ENCODE assay signal across 8 mouse cellular contexts in genomic region chr11:23007481-23008180, GRCm38 (mm10). TPM values are rescaled to one million over a fixed set of nuclear protein-coding genes. Genes with fewer than 3 reads are reported as not detected.
DNase-seq lines count a peak whose midpoint lies in the region; ATAC-seq and TF ChIP-seq lines count a peak whose summit lies in the region.

TSS of gene Fam161a (plus strand) at chr11:23007531.

- H3K4me1 ChIP-seq in erythroblast, embryonic 14.5 days (ENCODE audit: control insufficient read depth): peaks cover 23% of the 10 kb centered on the region
- peaks cover 3% of the 10 kb centered on the region; the same call in 1 of the 2 replicates for H3K4me1 ChIP-seq in heart, embryonic 11.5 days (ENCODE audit: control insufficient read depth, insufficient read depth, low read length)
- H3K4me1 ChIP-seq in kidney, embryonic 15.5 days: peaks cover 5% of the 10 kb centered on the region
- peaks cover 6% of the 10 kb centered on the region for H3K4me1 ChIP-seq in limb, embryonic 15.5 days
- H3K4me1 ChIP-seq in midbrain, postnatal 0 days (ENCODE audit: insufficient read depth, low read length): no peaks in the 10 kb centered on the region

- H3K9ac ChIP-seq in heart, embryonic 11.5 days (ENCODE audit: low read depth, low read length): peak within 1 kb of the TSS; percentile 83
- peak within 1 kb of the TSS; percentile 74 for H3K9ac ChIP-seq in kidney, embryonic 15.5 days
- peak within 1 kb of the TSS; percentile 54 for H3K9ac ChIP-seq in limb, embryonic 15.5 days
- H3K9ac ChIP-seq in midbrain, postnatal 0 days (replicated peaks; ENCODE audit: low read length, poor library complexity, severe bottlenecking): peak within 1 kb of the TSS; percentile 65

- no peaks in the 10 kb centered on the region for H3K27me3 ChIP-seq in erythroblast, embryonic 14.5 days (ENCODE audit: control insufficient read depth)
- H3K27me3 ChIP-seq in heart, embryonic 11.5 days (ENCODE audit: control insufficient read depth, insufficient read depth, low read length): no peaks in the 10 kb centered on the region
- no peaks in the 10 kb centered on the region for H3K27me3 ChIP-seq in kidney, embryonic 15.5 days
- no peaks in the 10 kb centered on the region for H3K27me3 ChIP-seq in limb, embryonic 15.5 days
- H3K27me3 ChIP-seq in midbrain, postnatal 0 days (ENCODE audit: insufficient read depth, low read length): no peaks in the 10 kb centered on the region

- H3K9me3 ChIP-seq in erythroblast, embryonic 14.5 days (ENCODE audit: control insufficient read depth, low read length): no peaks in the 10 kb centered on the region
- H3K9me3 ChIP-seq in heart, embryonic 11.5 days (replicated peaks; ENCODE audit: control insufficient read depth, low read length): no peaks in the 10 kb centered on the region
- H3K9me3 ChIP-seq in kidney, embryonic 15.5 days (replicated peaks): no peaks in the 10 kb centered on the region
- H3K9me3 ChIP-seq in limb, embryonic 15.5 days: no peaks in the 10 kb centered on the region
- no peaks in the 10 kb centered on the region for H3K9me3 ChIP-seq in midbrain, postnatal 0 days (ENCODE audit: low read length)

- peak; percentile 96 for ATAC-seq in CD4-positive, CD25-positive, alpha-beta regulatory T cell, adult 4 months
- peak; percentile 95 for ATAC-seq in heart, embryonic 11.5 days (replicated peaks; ENCODE audit: insufficient number of reproducible peaks, low FRiP score, low TSS enrichment)
- ATAC-seq in kidney, embryonic 15.5 days (replicated peaks; ENCODE audit: low FRiP score): peak; percentile 94
- peak; percentile 85 for ATAC-seq in limb, embryonic 15.5 days (ENCODE audit: insufficient number of reproducible peaks, low FRiP score, low TSS enrichment, low read depth)
- ATAC-seq in midbrain, postnatal 0 days (ENCODE audit: low FRiP score): peak; percentile 95

- H3K27ac ChIP-seq in heart, embryonic 11.5 days (ENCODE audit: low read depth, low read length): peak within 1 kb of the TSS; percentile 92
- H3K27ac ChIP-seq in kidney, embryonic 15.5 days: peak within 1 kb of the TSS; percentile 95
- peak within 1 kb of the TSS; percentile 91 for H3K27ac ChIP-seq in limb, embryonic 15.5 days
- peak within 1 kb of the TSS; percentile 94 for H3K27ac ChIP-seq in midbrain, postnatal 0 days (ENCODE audit: low read depth, low read length)

- 2% methylated on average over 22 of the region's 22 CpGs for WGBS in heart, embryonic 11.5 days (ENCODE audit: insufficient replicate concordance)
- 2% methylated on average over 22 of the region's 22 CpGs for WGBS in kidney, embryonic 15.5 days
- under 1% methylated on average over 22 of the region's 22 CpGs for WGBS in limb, embryonic 15.5 days
- WGBS in midbrain, postnatal 0 days: under 1% methylated on average over 22 of the region's 22 CpGs

- H3K4me2 ChIP-seq in heart, embryonic 11.5 days: peak within 1 kb of the TSS; percentile 87
- peak within 1 kb of the TSS; percentile 78 for H3K4me2 ChIP-seq in kidney, embryonic 15.5 days
- H3K4me2 ChIP-seq in limb, embryonic 15.5 days: peak within 1 kb of the TSS; percentile 85
- peak within 1 kb of the TSS; percentile 68 for H3K4me2 ChIP-seq in midbrain, postnatal 0 days (ENCODE audit: low read depth, low read length, poor library complexity, severe bottlenecking)

- peaks cover 39% of the 10 kb centered on the region for H3K36me3 ChIP-seq in erythroblast, embryonic 14.5 days (ENCODE audit: control insufficient read depth)
- peaks cover 9% of the 10 kb centered on the region for H3K36me3 ChIP-seq in heart, embryonic 11.5 days (ENCODE audit: control insufficient read depth, insufficient read depth, low read length)
- H3K36me3 ChIP-seq in kidney, embryonic 15.5 days: peaks cover 28% of the 10 kb centered on the region
- H3K36me3 ChIP-seq in limb, embryonic 15.5 days: peaks cover 20% of the 10 kb centered on the region
- peaks cover 16% of the 10 kb centered on the region for H3K36me3 ChIP-seq in midbrain, postnatal 0 days (ENCODE audit: insufficient read depth, low read length)

- peak within 1 kb of the TSS; percentile 81 for H3K4me3 ChIP-seq in erythroblast, embryonic 14.5 days (replicated peaks)
- peak within 1 kb of the TSS; percentile 64 for H3K4me3 ChIP-seq in heart, embryonic 11.5 days (ENCODE audit: low read depth, low read length)
- H3K4me3 ChIP-seq in kidney, embryonic 15.5 days (replicated peaks): peak within 1 kb of the TSS; percentile 67
- H3K4me3 ChIP-seq in limb, embryonic 15.5 days: peak within 1 kb of the TSS; percentile 64
- H3K4me3 ChIP-seq in midbrain, postnatal 0 days (ENCODE audit: low read depth, low read length): peak within 1 kb of the TSS; percentile 65

- peak; percentile 90 for DNase-seq in brain, embryonic 18.5 days (ENCODE audit: low read depth, low spot score)
- DNase-seq in midbrain, postnatal 0 days (ENCODE audit: low spot score): peak; percentile 98
- peak; percentile 70 to 75 for DNase-seq in spleen, postnatal 10 days (ENCODE audit: low spot score in 2 of 2)

- no peak for TF ChIP-seq CTCF in midbrain, postnatal 0 days (IDR thresholded peaks at IDR 0.05)

RNA-seq across cellular contexts. Expression of gene Fam161a, which starts in this region (rescaled TPM):
- 1 to 10 TPM; 3.1 to 3.8 TPM for polyA plus RNA-seq in CD4-positive, CD25-positive, alpha-beta regulatory T cell, adult 4 months (2017; shearing (Covaris generic))
- 0.18 and 0.30 TPM in 2 replicates for polyA plus RNA-seq in erythroblast, embryonic 14.5 days (2012)
- polyA plus RNA-seq in heart, embryonic 11.5 days (2014; fragmentation: Nextera tagmentation; extraction: Ambion mirVana): 1.3 and 1.9 TPM in 2 replicates
- polyA plus RNA-seq in kidney, embryonic 15.5 days (2015; fragmentation: Nextera tagmentation; extraction: Ambion mirVana): 2.4 and 2.8 TPM in 2 replicates
- polyA plus RNA-seq in limb, embryonic 15.5 days (2015; fragmentation: Nextera tagmentation; extraction: Ambion mirVana): 3.3 and 4.1 TPM in 2 replicates
- total RNA-seq in midbrain, postnatal 0 days (2014; rRNA removed): 4.6 and 5.4 TPM in 2 replicates
- 4.2 and 6.1 TPM in 2 replicates for polyA plus RNA-seq in midbrain, postnatal 0 days (2015; fragmentation: Nextera tagmentation; extraction: Ambion mirVana)

Comparison
In these comparisons a context has a peak if more than half of its experiments do, and no peak if none do; other contexts are left out.
1. Peak in every context shown above with its lines: DNase-seq, ATAC-seq, H3K4me3 ChIP-seq and H3K27ac ChIP-seq.